Mouse (Mus musculus): ENCODE results near the gene Gm14862. TPM values are rescaled to one million over a fixed set of nuclear protein-coding genes. Genes with fewer than 3 reads are reported as not detected.
"Not testable (repeated sequence)": the region's sequence is repeated elsewhere in the genome, so short reads cannot be mapped to it uniquely, and the experiment has no call there.

Gm14862 gene
- not detected in 2 replicates for polyA plus RNA-seq (2012; rRNA removed)

GRCm38 (mm10) chrX:9256766-9257165 is at the start of gene Gm14862:
Gene Gm14862 (minus strand): TSS chrX:9256899.
- no peak for DNase-seq (ENCODE audit: low spot score)

GRCm38 (mm10) chrX:9303455-9303854 is 46.8 kb upstream of the Gm14862 start:
- no peak for DNase-seq (ENCODE audit: low spot score)

- no peak for DNase-seq (ENCODE audit: low spot score)
These were observed 46.1 kb upstream of the Gm14862 start for GRCm38 (mm10) chrX:9302791-9303190.

GRCm38 (mm10) chrX:9298413-9298864 is 41.7 kb upstream of the Gm14862 start:
- no peak for DNase-seq (ENCODE audit: low spot score)

- not testable (repeated sequence) for DNase-seq (ENCODE audit: low spot score)
These were observed 36.6 kb upstream of the Gm14862 start for GRCm38 (mm10) chrX:9293140-9293829.

- not testable (repeated sequence) for DNase-seq (ENCODE audit: low spot score)
These were observed 26.8 kb upstream of the Gm14862 start, which contains the start of gene H2al1m for GRCm38 (mm10) chrX:9283464-9283863. Gene H2al1m (plus strand): TSS chrX:9283764.

GRCm38 (mm10) chrX:9274321-9274720 is 17.6 kb upstream of the Gm14862 start:
- DNase-seq (ENCODE audit: low spot score): no peak

- DNase-seq (ENCODE audit: low spot score): no peak
These were observed 16.8 kb upstream of the Gm14862 start for GRCm38 (mm10) chrX:9273377-9274002.

GRCm38 (mm10) chrX:9272460-9273361 is 16.0 kb upstream of the Gm14862 start, which contains the start of gene Xk:
Gene Xk (plus strand): TSS chrX:9272756.
- peak; percentile 45 for DNase-seq (ENCODE audit: low spot score)

- DNase-seq (ENCODE audit: low spot score): no peak
These were observed 15.3 kb upstream of the Gm14862 start for GRCm38 (mm10) chrX:9271947-9272459.

GRCm38 (mm10) chrX:9271112-9271511 is 14.4 kb upstream of the Gm14862 start:
- no peak for DNase-seq (ENCODE audit: low spot score)

- no peak for DNase-seq (ENCODE audit: low spot score)
These were observed 2.6 kb upstream of the Gm14862 start for GRCm38 (mm10) chrX:9259267-9259666.

GRCm38 (mm10) chrX:9257831-9258230 is 1.1 kb upstream of the Gm14862 start:
- DNase-seq (ENCODE audit: low spot score): no peak

GRCm38 (mm10) chrX:9254901-9255300 is 1.8 kb downstream of the Gm14862 start:
- no peak for DNase-seq (ENCODE audit: low spot score)

- DNase-seq (ENCODE audit: low spot score): no peak
These were observed 2.7 kb downstream of the Gm14862 start for GRCm38 (mm10) chrX:9253990-9254389.

GRCm38 (mm10) chrX:9248911-9249310 is 7.8 kb downstream of the Gm14862 start:
- DNase-seq (ENCODE audit: low spot score): no peak

- no peak for DNase-seq (ENCODE audit: low spot score)
These were observed 11.9 kb downstream of the Gm14862 start for GRCm38 (mm10) chrX:9244603-9245336.

- DNase-seq (ENCODE audit: low spot score): no peak
These were observed 13.3 kb downstream of the Gm14862 start for GRCm38 (mm10) chrX:9243381-9243864.

- no peak for DNase-seq (ENCODE audit: low spot score)
These were observed 15.7 kb downstream of the Gm14862 start for GRCm38 (mm10) chrX:9240737-9241591.

GRCm38 (mm10) chrX:9227105-9227504 is 29.6 kb downstream of the Gm14862 start:
- DNase-seq (ENCODE audit: low spot score): no peak

All from urinary bladder, adult 2 months (tissue).